Mouse (Mus musculus): ENCODE measurements around the gene Pced1b.
"Not testable (repeated sequence)": the region's sequence is repeated elsewhere in the genome, so short reads cannot be mapped to it uniquely, and the experiment has no call there.

Gene Pced1b

GRCm38 (mm10) chr15:97338377-97339060 is 91.6 kb downstream of the Pced1b start:
- DNase-seq (ENCODE audit: low read depth, low spot score) = no peak

GRCm38 (mm10) chr15:97342336-97342735 is 95.4 kb downstream of the Pced1b start:
- DNase-seq (ENCODE audit: low read depth, low spot score) = peak; percentile 69

DNA sequence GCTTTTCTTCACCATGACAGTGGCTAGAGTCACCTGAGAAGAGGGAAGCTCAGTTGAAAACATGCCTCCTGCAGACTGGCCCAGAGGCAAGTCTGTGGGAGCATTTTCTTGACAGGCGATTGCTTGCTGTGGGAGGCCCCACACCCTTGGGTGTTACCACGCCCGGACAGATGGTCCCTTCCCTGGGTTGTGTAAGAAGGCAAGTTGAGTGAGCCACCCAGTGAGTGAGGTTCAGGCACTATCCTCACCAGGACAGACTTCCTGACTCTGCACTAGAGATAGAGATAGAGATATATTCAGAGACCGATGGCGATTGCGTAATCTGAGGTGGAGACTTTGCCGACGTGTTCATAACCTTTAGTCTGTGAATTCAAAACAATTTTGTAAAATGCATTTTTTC is 96.0 kb downstream of the Pced1b start:
- peak; percentile 81 for DNase-seq (ENCODE audit: low read depth, low spot score)

GRCm38 (mm10) chr15:97343921-97344320 is 97.0 kb downstream of the Pced1b start:
- no peak for DNase-seq (ENCODE audit: low read depth, low spot score)

- no peak for DNase-seq (ENCODE audit: low read depth, low spot score)
Observed at GRCm38 (mm10) chr15:97345110-97345509, 98.2 kb downstream of the Pced1b start.

GRCm38 (mm10) chr15:97345917-97346316 is 99.0 kb downstream of the Pced1b start:
- no peak for DNase-seq (ENCODE audit: low read depth, low spot score)

- DNase-seq (ENCODE audit: low read depth, low spot score) = no peak
Observed at GRCm38 (mm10) chr15:97346413-97346812, 99.5 kb downstream of the Pced1b start.

GRCm38 (mm10) chr15:97346897-97347296 is 100.0 kb downstream of the Pced1b start:
- no peak for DNase-seq (ENCODE audit: low read depth, low spot score)

DNA sequence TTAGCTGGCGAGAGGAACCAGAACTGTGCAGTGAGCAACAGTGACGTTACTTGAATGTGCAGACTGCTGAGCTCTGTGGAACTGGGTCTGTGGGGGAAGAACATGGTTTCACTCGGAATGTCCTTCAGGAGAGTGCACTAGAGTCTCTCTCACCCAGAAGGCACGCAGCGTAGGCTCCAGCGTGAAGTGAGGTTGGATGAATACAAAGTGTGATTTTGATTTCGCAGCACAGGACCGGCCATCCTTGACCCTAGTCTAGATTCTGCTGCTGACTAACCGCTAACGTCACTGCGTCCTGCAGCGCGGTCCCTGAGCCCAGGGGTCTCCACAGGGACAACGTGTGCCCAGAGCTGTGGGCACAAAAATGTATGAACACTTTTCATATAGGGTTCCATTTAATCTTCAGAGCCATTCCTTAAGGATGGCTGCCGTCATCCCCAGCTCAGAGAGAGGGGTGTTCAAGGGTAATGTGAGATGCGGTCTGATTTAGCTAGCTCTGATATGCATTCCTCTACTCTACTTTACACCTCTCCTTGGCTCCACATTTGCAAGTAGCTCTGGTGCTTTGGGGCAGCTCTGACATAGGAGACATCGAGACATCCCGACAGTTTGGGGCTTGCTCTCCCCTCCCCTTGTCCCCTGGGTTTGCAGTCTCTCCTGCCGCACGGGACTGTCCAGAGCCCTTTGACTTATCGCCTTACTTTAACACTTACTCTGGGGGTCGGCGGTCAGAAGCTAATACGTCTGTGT is 101.8 kb downstream of the Pced1b start:
- no peak for DNase-seq (ENCODE audit: low read depth, low spot score)

GRCm38 (mm10) chr15:97350528-97350927 is 103.6 kb downstream of the Pced1b start:
- no peak for DNase-seq (ENCODE audit: low read depth, low spot score)

GRCm38 (mm10) chr15:97351016-97351415 is 104.1 kb downstream of the Pced1b start:
- peak; percentile 18 for DNase-seq (ENCODE audit: low read depth, low spot score)

GRCm38 (mm10) chr15:97351681-97352080 is 104.8 kb downstream of the Pced1b start:
- DNase-seq (ENCODE audit: low read depth, low spot score) = peak; percentile 31

GRCm38 (mm10) chr15:97355676-97356303 is 108.9 kb downstream of the Pced1b start:
- DNase-seq (ENCODE audit: low read depth, low spot score) = peak; percentile 79

- no peak for DNase-seq (ENCODE audit: low read depth, low spot score)
Observed at GRCm38 (mm10) chr15:97357016-97357415, 110.1 kb downstream of the Pced1b start.

- peak; percentile 77 for DNase-seq (ENCODE audit: low read depth, low spot score)
Observed at GRCm38 (mm10) chr15:97360842-97361770, 114.2 kb downstream of the Pced1b start.

DNA sequence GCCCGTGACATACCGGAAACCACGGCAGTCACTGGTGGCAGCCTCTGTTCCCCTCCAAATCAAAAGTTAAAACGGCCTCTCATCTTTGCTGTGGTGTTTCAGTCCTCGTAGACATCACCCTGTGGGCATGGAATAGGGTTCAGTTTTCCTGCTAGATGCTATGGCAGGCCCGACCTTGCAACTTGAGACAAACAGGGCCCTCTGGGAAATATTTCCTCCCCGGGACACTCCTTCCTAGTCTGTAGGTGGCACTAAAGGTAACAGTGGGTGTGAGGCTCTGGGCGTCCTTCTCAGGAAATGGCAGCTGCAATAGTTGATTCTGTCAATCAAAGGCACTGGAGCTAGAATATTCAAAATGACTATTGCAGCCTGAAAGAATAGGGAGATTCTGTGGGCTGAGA is 114.9 kb downstream of the Pced1b start:
- DNase-seq (ENCODE audit: low read depth, low spot score) = peak; percentile 77

GRCm38 (mm10) chr15:97364271-97364670 is 117.4 kb downstream of the Pced1b start:
- not testable (repeated sequence) for DNase-seq (ENCODE audit: low read depth, low spot score)

GRCm38 (mm10) chr15:97364968-97365367 is 118.1 kb downstream of the Pced1b start:
- no peak for DNase-seq (ENCODE audit: low read depth, low spot score)

DNA sequence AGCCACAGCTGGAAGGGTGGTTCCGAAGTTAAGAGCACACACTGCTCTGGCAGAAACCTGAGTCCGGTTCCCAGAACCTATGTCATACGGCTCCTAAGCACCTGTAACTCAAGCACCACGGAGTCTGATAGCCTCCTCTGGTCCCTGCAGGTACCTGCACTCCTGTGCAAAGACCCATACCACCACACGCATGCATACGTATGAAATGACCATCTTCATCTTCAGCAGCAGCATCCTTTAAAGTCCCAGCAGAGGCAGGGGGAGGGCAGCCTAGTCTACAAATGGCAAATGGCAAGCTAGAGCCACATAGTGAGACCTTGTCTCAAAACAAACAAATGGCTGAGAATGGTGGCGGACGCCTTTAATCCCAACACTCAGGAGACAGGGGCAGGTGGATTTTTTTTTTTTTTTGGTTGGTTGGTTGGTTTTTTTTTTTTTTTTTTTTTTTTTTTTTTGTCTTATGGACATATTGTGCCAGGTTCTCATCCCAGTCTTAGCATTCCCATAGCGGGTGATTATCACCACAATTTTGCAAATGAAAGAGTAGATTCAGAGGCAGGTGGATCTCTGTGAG is 121.2 kb downstream of the Pced1b start:
- DNase-seq (ENCODE audit: low read depth, low spot score) = no peak

DNA sequence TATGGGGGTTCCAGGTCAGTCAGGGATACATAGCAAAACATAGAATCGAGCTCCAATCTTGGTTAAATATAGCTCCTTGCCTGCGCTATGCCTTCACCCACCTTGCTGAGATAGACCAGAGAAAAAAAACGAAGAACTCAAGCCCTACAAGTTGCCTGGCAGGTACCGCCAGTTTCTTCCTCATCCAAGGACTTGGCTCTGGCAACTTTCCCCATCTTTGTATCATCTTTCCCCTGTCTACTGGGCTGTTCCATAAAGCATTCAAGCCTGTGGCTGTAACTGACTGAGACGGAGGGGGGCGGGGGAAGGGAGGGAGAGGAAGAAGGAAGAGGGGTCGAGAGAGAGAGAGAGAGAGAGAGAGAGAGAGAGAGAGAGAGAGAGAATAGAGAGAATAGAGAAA is 121.7 kb downstream of the Pced1b start:
- no peak for DNase-seq (ENCODE audit: low read depth, low spot score)

GRCm38 (mm10) chr15:97369144-97369543 is 122.2 kb downstream of the Pced1b start:
- DNase-seq (ENCODE audit: low read depth, low spot score) = no peak
